Mouse (Mus musculus): ENCODE measurements around the gene Mvb12a. TPM values are rescaled to one million over a fixed set of nuclear protein-coding genes. Genes with fewer than 3 reads are reported as not detected.
A peak's percentile ranks its signal among the peaks of the same experiment; 100 is the strongest.

Gene Mvb12a
- polyA plus RNA-seq, 1 experiment from 2014 or later = 98.3 TPM

DNA sequence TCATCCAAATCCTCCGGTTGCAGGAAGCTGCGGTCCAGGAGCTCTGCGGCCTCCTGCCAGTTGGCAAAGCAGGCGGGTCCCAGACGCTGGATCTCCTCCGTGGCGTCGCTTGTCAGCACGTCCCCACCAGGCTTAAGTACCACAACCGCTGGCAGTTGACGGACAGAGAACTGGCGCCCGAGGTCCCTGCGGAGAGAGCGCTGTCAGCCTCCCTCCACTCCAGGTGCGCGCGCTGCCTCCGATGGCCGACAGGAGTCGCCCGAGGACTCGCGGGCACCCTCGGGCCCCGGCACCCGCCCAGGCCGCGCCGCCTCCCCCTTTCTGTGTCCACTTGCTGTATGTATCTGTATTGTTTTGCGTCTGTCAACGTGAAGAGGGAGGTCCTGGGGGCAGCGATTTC, 20.0 kb downstream of the Mvb12a start:
- peak; percentile 71 for DNase-seq (ENCODE audit: low spot score)

DNA sequence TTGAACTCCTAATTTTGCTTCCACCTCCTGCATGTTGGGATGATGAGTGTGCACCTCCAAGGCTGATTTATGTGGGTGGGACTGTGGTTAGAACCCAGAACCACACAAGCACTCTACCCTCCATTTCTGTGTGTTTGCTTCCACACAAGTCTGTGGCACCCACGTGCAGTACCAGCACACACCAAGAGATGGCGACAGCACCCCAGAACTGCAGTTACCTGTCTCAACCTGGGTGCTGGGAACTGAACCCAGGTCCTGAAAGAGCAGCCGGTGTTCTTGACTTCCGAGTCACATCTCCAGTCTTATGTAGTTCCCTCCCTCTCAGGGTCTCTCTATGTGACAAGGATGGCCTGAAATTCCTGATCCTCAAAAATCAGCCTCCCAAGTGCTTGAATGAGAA, 21.3 kb downstream of the Mvb12a start:
- DNase-seq (ENCODE audit: low spot score) = no peak

DNA sequence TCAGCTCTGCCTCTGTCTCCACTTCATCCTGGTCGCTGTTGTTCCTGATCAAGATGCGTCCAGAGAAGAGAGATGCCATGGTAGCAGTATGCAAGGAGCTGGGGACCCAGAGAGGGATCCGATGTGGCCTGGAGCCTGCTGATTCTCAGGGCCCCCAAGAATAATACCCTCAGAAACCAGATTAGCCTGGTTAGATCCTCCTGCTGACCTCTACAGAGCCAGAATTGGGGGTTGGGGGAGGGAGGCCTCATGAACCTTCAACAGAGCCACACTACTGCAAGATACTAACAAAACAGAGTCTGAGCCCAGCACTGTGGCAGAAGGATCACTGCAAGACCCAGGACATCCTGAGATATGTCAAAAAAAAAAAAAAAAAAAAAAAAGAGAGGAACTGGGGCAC, 23.8 kb downstream of the Mvb12a start, which contains the start of gene Nxnl1:
Nxnl1 (minus strand) TSS at position 101 of the 400 bp plus-strand sequence.
- no peak for DNase-seq (ENCODE audit: low spot score)

DNA sequence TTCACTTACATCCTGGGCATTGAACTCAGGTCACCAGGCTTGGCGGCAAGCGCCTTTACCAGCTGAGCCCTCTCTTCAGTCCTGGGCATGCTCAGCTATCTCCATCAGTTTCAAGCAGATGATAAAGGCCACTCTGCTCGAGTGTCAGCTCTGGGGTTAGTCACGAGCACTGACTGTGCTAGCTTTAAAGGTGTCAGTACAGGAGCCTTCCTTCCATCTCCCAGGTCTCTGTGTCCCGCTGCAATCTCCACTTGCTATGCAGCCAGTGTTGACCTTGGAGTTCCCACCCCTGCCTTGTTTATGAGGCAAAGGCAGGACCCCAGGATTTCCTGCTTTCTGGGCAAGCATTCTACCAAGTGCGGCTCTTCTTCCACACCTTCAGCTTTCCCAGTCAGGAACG, 24.9 kb downstream of the Mvb12a start:
- DNase-seq (ENCODE audit: low spot score) = no peak

DNA sequence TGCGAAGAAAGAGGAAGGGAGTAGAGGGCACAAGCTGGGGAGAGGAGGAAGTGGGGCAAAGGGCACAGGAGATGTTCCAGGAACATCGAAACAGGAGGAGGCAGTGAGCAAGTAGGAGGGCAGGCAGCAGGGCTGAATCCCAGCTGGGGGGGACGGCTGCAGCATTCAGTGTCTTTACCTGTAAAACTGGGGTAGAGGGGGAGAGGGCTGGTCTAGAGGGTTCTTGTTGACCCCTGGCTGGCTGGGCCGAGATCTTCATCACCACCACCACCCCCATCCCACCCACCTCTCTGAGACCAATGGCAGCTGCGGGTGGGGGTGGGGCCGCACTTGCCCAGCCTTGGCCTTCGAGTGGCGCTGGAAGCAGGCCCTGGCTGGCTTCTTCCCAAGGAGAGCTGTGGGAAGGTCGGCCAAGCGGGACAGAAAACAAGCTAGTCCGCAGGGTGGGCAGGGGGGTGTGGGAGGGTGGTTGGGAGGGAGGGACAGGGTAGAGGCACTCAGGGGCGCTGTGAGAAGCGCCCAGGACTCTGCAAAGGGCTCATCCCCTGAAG, 25.7 kb downstream of the Mvb12a start, which contains the start of gene Slc27a1:
Slc27a1 (plus strand) TSS at position 496 of the 551 bp plus-strand sequence.
- DNase-seq (ENCODE audit: low spot score) = no peak

DNA sequence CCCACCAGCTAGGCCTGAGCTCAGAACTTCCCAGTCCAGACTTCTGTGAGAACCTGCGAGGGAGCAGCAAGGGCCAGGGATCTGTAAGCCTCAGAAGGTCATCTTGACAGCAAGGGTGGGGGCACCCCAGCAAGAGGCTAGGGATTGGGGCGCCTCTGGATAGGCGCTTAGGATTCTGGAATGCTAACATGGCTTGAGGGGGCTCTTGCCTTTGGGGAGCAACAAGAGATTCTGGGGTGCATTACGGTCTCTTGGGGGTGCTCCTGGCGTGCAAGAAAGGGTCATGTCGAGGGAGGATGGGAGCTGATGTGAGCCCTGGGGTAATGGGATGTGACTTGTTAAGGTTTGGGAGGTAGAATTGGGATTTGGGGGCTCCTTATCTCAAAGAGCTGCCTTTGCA, 26.2 kb downstream of the Mvb12a start:
- DNase-seq (ENCODE audit: low spot score) = no peak

GRCm38 (mm10) chr8:71569366-71570290, 26.9 kb downstream of the Mvb12a start:
- DNase-seq (ENCODE audit: low spot score) = peak; percentile 65

GRCm38 (mm10) chr8:71570291-71570954, 27.7 kb downstream of the Mvb12a start:
- peak; percentile 88 for DNase-seq (ENCODE audit: low spot score)

- DNase-seq (ENCODE audit: low spot score) = no peak
These were observed 29.4 kb downstream of the Mvb12a start for GRCm38 (mm10) chr8:71572077-71572476.

DNA sequence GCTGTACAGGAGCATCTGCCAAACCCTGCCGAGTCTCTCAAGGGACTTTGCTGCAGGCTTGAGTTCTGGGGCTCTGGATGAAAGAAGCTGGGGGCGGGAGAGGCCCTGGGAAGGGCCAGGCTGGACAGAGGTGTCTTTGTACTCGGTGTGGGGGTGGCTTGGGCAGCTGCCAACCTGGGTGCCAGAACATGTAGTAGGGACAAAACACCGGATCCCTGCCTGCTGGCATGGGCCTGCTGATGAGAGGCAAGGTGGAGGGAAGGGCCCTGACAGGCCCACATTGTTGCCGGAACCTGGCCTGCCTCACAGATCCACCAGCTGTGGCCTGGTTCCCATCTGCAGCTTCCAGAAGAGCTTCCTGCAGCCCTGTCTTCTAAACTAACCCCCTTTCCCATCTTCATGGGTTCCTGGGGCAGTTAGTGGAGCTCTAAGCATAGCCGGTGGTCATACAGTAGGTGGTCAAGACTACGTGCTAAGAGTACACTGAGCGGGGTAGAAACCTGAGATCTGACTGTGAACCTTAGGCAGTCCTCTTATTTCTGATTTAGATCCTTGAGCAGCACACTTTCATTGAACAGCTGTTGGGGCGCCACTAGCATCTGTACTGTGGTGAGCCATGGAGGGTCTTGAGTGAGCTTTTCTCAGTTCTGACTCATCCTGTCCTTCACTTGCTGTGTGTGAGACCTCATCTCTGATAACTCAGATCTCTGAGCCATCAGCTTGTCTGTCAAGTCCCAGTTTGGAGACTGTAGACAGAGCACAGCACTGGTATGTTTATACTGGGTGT, 30.3 kb downstream of the Mvb12a start:
- DNase-seq (ENCODE audit: low spot score) = no peak

GRCm38 (mm10) chr8:71574426-71574825, 31.7 kb downstream of the Mvb12a start:
- DNase-seq (ENCODE audit: low spot score) = no peak

GRCm38 (mm10) chr8:71575020-71575419, 32.3 kb downstream of the Mvb12a start:
- no peak for DNase-seq (ENCODE audit: low spot score)

DNA sequence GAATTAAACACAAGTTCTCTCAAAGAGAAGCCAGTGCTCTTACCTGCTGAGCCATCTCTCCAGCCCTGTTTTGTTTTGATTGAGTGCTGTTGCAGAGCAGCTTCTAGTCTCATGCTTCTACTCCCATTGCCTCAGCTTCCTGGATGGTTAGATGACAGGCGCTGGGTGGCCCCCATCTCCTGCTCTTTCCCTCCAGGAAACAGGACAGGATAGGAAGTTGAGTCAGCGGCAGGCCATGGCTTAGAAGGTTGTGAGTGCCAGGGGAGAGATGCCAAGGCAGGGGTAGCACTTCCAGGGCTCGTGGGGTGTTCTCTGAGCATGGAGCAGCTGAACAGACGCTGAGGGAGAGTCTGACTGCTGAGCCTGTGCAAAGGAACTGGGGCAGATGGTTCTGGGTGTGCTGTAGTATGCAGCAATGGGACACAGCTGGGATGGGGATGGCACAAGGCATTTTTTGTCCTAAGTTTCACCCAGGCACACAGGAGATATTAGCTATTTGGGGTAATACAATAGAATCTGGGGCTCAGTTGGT, 35.2 kb downstream of the Mvb12a start:
- no peak for DNase-seq (ENCODE audit: low spot score)

GRCm38 (mm10) chr8:71579009-71579408, 36.3 kb downstream of the Mvb12a start:
- DNase-seq (ENCODE audit: low spot score) = no peak

- no peak for DNase-seq (ENCODE audit: low spot score)
These were observed 36.8 kb downstream of the Mvb12a start for GRCm38 (mm10) chr8:71579476-71579875.

- no peak for DNase-seq (ENCODE audit: low spot score)
These were observed 37.5 kb downstream of the Mvb12a start for GRCm38 (mm10) chr8:71580201-71580600.

- DNase-seq (ENCODE audit: low spot score) = peak; percentile 59
These were observed 44.2 kb downstream of the Mvb12a start for GRCm38 (mm10) chr8:71586891-71587290.

- no peak for DNase-seq (ENCODE audit: low spot score)
These were observed 46.0 kb downstream of the Mvb12a start for GRCm38 (mm10) chr8:71588762-71589161.

GRCm38 (mm10) chr8:71591017-71591416, 48.3 kb downstream of the Mvb12a start:
- DNase-seq (ENCODE audit: low spot score) = peak; percentile 44

DNA sequence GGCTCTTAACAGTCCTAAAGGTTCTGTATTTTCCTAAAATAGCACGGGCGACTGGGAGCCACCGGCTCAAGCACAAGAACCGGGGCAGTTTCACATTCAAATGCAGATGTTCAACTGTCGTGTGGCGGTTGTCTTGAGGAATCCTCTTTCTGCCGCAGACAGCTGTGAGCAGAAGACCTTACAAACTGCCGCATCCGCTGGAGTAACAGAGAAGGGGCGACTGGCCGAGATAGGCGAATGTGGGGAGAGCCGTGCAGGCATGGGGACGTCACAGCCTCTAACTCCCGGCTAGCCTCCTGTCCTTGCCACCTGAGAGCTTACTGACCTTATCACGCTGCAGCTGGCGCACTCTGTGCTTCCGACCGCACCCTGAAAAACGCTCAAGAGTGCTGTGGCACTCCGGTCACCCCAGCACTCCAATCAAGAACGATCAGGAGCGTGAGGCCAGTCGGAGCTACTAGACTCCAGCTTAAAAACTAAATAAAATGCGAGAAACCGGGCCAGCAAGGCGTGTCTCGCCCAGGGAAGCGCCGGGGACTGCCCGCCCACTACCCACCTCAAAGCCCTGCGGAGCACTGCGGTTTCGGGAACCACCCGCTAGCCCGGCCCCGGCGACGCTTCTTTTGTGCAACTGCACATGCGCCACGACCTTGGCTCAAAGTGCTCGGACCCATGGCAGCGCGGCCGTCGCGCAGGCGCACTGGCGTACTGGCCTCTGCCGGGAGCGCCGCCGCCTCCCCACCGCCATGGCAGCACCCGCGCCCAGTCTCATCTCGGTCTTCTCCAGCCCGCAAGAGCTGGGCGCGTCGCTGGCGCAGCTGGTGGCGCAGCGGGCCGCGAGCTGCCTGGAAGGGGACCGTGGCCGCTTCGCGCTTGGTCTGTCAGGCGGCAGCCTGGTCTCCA, 49.0 kb downstream of the Mvb12a start, which contains the start of gene Pgls:
Pgls (plus strand) TSS at position 706 of the 903 bp plus-strand sequence.
- DNase-seq (ENCODE audit: low spot score) = peak; percentile 92
